Mouse (Mus musculus) cerebral cortex, adult 2 months (tissue): ENCODE measurements around the gene Hist1h4k.

Source experiments
- WGBS: fragments of 180-500 bp; shearing (Covaris S2); methylation state at CpG from one replicate; pipeline ENCODE4 v1.1.7; 2018; 5-methylcytosine and 5-hydroxymethylcytosine counted together

Gene Hist1h4k

DNA sequence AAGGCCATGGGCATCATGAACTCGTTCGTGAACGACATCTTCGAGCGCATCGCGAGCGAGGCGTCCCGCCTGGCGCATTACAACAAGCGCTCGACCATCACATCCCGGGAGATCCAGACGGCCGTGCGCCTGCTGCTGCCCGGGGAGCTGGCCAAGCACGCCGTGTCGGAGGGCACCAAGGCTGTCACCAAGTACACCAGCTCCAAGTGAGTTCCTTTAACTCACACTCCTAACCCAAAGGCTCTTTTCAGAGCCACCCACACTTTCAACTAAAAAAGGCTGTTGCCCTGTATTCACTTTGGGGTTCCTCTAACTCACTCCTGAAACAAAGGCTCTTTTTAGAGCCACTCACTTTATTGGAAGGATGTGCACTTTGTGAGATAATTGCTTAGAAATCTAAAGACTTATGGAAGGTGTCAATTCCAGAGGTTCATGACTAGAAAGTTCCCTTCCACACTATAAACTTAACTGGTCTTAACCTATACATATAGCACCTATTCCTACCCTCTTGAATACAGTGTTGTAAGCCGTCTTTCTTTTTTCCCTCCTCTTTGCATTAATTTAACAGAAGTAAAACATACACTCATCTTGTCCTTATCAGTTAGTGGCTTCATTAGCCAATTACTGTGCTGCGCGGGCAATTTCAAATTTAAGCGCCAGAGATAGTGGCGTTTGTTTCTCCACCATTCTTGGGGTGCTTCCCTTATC lies 4.1 kb upstream of the Hist1h4k start:
- under 1% methylated on average over 15 of the region's 26 CpGs for WGBS

DNA sequence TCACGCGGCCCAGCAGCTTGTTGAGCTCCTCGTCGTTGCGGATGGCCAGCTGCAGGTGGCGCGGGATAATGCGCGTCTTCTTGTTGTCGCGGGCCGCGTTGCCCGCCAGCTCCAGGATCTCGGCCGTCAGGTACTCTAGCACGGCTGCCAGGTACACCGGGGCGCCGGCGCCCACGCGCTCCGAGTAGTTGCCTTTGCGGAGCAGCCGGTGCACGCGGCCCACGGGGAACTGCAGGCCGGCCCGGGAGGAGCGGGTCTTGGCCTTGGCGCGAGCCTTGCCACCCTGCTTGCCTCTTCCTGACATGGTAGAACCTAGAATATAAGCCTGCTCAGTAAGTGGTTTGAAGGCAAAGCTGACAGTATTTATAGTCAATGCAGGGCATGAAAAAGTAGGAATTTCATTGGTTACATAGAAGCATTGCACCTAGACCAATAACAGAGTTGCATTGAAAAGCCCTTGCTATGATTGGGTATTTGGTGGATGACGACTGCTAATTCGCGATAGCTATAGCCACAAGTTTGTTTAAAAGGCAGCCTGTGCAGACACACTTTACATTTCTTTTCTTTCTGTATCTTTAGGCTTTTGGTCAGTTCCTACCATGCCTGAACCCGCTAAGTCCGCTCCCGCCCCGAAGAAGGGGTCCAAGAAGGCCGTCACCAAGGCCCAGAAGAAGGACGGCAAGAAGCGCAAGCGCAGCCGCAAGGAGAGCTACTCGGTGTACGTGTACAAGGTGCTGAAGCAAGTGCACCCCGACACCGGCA lies 3.4 kb upstream of the Hist1h4k start, which contains the start of the genes Hist1h2ak and Hist1h2bn:
Hist1h2ak (minus strand) TSS at position 304 of the 762 bp plus-strand sequence.
Hist1h2bn (plus strand) TSS at position 600 of the 762 bp plus-strand sequence.
- WGBS, result 1% methylated on average over 48 of the region's 50 CpGs

DNA sequence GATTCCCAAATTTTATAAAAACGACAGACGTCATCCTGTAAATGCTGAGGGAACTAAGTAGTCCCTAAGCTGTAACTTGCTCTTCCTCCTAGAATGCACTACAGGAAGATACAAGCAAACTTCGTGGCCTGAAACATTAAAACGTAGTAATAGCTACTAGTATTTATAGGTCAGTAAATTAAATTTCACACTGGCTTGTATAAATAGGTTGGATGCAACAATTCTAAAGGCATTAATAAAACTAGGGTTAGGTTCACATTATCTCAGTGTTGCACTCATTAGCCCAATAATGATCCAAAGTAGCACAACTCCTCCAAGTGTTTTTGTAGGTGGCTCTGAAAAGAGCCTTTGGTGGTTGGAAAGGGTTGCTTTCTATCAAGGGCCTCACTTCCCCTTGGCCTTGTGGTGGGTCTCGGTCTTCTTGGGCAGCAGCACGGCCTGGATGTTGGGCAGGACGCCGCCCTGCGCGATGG lies 2.8 kb upstream of the Hist1h4k start:
- 5% methylated on average over 10 of the region's 10 CpGs for WGBS

DNA sequence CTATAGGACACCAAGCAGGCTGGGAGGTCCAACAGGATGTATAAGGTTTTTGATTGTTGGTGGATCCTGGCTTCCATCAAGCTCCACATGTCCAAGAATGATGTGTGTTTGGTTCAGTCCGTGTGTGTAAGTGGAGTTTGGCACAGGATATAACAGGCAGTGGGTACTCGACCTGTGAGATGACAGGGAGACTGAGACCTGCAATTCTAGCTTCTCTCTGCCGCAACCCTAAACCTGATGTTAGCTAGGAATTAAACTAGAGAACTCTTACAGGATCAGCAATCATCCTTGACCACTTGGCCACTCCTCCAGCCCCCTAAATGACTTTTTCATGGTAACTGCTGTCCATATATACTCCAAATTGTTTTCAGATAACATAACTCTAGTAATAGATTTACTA lies 2.1 kb upstream of the Hist1h4k start:
- WGBS, result 49% methylated on average over 3 of the region's 3 CpGs

DNA sequence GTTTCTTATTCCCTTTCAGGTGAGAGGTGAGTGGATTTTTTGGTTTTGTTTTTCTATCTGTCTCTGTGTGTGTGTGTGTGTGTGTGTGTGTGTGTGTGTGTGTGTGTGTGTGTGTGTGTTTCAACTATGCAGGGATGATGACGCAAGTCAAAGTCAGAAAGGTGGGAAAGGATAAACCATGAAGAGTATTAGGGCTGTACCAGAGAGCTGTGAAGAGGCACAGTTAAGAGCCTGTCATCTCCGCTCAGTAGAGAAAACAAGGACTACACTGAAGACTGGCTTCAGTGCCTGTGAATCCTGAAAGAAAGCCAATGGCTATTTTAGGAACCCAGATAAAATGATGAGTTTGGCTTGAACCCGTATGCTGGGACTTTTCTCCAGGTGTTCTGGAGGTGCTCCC lies 1.5 kb upstream of the Hist1h4k start:
- 73% methylated on average over 3 of the region's 3 CpGs for WGBS

DNA sequence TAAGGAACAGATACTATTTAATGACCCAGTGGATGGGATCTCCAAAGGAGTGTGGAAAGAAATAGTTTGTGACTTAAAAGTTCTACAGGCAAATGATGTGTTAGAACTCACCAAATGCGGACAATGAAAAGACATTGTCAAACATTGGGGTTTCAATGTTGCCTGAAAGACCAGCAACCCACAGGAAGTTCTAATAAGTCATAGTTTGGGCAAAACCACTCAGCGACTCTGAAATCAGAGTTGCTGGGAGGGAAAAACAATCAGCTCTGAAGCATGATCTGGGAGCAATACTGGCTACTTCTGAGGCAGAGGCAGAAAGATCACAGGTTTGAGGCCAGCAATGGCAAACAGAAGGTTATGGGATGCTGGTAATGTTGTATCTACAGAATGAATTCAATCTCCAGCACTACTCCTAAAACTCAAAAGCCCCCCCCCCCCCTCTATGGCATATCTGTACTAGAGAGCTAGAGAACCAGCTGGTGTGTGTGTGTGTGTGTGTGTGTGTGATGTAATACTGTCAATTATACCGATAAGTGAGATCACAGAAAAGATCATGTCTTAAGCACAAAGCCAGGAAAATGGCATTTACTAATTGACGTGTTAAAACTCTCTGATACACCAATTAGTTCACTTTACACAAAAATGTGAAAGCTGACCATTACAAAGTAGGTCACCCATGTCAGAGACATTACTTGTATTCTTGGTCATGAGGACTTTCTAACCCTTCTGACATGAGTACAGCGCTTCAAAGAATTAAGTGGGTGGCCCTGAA lies 732 bp downstream of the Hist1h4k start:
- WGBS, result 12% methylated on average over 5 of the region's 5 CpGs

DNA sequence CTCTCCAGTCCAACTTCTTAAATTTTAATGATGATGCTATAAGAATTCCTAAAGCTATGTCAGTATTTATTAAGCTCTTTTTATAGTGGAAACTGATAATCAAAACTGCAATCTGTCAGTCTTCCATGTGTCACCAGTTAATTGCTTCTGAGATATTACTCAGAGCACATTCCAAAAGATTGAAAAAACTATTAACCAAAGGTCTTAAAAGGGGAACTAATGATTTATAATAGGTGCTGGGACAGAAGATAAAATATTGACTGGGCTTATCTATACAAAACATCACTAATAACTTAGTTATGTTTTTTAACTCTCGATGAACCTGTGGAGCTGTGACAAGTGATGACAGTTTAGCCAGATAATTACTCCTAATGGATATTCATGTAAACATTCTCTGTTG lies 5.3 kb downstream of the Hist1h4k start:
- WGBS, result 93% methylated on average over 1 of the region's 1 CpGs

DNA sequence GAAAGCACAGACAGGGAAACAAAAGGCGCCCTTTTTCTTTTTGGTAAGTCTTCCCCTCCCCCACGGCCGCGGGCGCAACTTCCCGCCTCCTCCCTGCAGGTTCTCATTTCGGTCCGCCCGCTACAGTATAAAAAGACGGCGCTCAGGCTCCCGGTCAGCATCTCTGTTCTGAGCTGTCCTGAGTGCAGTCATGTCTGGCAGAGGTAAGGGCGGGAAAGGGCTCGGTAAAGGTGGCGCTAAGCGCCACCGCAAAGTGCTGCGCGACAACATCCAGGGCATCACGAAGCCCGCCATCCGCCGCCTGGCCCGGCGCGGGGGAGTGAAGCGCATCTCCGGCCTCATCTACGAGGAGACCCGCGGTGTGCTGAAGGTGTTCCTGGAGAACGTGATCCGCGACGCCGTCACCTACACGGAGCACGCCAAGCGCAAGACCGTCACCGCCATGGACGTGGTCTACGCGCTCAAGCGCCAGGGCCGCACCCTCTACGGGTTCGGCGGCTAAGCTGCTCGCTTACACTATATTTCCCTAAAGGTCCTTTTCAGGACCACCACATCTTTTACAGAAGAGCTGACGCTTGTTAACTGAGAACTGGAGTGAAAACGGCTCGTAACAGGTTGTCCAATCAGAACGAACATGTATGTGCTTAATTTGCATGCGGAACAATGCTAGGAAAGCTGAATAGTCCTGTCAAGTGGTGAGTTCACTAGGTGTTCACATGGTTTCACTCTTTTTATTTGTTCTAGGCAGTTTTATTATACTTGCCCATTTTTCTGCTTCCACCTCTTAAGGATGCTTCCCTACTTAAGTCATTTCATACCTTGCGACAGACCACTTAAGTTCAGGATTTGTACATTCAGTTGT lies 15.2 kb downstream of the Hist1h4k start, which contains the start of gene Hist1h4j:
Hist1h4j (plus strand) TSS at position 159 of the 862 bp plus-strand sequence.
- under 1% methylated on average over 51 of the region's 56 CpGs for WGBS

DNA sequence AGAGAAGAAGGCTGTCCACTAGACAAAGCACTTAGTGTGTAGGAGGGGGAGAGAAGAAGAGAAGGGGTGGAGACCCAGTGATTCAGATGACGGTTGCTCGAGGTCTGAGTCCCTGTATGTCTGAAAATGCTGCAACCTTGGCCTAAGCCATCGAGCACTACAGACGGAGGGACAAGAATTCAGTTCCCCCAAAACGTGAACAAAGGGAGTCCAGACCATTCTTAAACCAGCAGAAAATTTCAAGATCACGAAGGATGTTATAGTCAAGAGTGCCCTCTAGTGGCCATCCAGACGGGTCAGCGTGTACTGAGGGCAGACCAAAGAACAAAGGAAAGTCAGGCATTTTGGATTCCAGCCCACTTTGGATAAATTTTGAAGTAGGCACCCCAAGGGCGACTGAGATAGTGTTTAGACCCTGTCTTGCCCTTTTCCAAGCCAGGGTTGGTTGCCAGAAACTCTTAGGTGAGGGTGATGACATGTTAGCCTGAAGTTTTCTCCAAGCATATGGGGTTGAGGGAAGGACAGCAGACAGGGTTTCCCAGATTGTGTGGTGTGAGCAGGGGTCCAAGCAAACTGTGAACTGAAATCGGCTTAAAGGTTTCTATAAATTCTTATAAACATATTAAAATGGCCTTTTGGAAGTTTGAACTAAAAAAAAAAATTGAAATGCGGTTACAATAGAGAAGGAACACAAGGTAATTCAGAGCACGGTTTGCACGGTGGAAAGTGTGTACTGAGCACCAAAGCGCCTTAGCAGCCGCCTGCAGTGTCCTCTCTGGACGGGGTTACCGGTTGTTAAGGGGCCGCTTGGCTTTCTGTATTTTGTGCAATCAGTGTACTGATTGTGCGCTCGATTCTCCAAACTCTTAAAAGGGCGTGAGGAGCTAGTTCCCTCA lies 16.0 kb downstream of the Hist1h4k start:
- WGBS, result under 1% methylated on average over 21 of the region's 21 CpGs

DNA sequence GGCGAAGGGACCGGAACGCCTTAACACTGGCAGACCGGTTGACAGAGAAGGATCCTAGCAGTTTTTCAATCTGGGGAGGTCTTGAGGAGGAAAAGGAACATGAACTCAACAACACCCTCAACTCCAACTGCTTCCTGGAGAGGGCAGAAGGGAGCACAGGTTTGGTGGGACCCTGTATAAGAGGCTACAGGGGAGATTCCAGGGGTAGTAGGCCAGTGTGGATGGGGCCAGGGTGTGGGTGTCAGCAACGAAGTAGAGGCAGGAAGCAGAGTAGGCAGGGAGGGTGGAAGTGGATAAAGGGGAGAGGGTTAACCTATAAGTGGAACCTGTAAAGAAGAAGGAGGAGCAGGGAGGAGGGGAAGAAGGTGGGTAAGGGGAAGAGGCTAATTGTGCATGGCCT lies 16.8 kb downstream of the Hist1h4k start:
- 68% methylated on average over 5 of the region's 5 CpGs for WGBS

DNA sequence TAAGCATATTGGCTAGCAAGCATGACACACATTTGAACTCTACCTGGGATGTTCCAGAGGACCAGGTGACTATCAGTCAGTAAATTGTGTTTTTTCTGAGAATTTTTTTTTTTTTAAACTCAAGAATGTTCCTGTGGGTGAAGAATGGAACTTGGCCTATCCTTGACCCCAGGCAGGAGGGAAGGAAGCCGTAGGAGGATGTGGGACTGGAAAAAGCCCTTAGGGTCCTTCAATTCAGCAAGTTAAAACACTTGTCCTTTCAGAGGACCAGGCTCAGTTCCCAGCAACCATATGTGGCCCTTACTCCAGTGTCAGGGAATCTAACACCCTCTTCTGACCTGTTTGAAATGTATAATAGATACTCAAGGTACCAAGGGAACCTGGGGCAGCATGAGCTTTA lies 20.8 kb downstream of the Hist1h4k start:
- WGBS, result 81% methylated on average over 1 of the region's 1 CpGs

DNA sequence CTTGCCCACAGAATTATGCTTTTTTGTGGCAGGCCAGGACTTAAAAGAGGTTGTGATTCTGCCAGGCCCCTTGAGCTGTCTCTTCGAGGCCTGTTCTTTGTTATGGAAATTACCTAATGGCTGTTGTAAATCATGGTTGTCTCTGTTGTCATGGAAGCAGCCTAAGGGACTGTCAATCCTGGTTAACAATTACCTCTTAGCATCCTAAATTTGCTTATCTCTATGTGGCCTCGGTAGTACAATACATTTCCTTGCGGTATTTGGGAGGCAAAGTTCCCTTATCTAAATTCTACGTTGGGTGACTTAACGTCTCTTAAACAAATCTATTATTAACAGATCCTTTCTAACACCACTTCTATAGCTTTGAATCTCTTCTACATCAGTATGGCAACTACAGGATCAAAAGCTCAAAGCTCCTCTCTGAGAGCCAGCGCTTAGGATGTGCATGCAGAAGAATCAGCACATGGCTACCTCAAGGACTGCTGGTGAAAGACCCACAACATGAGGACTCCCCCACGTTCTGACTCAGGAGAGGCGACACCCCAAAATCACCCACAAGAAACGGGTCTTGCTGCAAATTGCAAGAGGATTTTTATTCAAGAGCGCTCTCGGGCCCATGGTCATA lies 22.2 kb downstream of the Hist1h4k start:
- 65% methylated on average over 11 of the region's 11 CpGs for WGBS

DNA sequence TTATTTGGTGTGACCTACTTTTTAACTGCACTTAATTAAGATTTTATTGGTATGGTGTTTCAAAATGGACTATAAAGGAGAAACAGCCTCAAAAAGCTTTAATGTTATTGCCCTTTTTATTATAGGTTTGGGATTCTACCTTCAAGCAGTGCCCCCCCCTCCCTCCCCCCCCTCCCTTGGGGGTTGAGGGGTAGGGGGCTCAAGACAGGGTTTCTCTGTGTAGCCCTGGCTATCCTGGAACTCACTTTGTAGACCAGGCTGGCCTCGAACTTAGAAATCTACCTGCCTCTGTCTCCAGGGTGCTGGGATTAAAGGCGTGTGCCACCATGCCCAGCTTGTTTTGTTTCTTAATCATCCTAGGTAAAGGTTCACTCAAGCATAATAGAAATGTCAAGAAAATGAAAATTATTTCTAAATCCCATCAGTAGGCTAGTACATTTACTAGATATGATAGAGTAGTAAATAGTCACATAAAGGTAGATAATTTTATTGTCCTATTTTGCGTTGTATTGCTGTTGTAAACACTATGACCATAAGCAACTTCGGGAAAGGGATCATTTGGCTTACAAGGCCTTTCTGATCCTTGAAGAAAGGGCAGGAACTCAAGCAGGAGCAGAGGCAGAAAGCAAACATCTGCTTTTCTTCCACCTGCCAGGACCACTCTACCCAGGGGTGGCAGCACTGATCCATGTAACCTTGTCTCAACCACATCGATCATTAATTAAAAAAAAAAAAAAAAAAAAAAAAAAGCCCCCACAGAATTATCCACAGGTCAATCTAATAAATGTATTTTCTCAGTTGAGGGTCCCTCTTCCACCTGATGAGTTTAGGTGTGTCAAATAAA lies 27.1 kb downstream of the Hist1h4k start:
- 39% methylated on average over 5 of the region's 5 CpGs for WGBS

DNA sequence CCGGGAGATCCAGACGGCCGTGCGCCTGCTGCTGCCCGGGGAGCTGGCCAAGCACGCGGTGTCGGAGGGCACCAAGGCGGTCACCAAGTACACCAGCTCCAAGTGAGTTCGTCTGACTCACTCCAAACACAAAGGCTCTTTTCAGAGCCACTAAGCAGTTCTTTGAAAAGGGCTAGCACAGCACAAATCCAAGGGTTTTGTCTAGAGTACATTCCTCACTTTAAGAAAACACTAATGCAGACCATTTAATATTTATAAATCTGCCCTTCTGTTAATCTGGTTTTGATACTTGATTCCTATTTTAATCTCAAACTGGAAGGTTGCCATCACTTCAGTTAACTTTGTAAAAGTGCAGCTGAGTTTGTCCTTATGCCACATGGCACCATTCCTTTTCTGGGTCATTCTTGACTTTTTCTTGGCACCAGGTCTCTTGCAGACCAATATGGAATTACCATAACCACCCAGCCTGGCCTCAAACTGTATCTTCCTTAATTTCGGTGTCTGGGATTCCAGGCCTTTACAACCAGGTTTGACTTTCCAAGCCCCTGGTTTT lies 27.9 kb downstream of the Hist1h4k start:
- WGBS, result 4% methylated on average over 11 of the region's 11 CpGs

DNA sequence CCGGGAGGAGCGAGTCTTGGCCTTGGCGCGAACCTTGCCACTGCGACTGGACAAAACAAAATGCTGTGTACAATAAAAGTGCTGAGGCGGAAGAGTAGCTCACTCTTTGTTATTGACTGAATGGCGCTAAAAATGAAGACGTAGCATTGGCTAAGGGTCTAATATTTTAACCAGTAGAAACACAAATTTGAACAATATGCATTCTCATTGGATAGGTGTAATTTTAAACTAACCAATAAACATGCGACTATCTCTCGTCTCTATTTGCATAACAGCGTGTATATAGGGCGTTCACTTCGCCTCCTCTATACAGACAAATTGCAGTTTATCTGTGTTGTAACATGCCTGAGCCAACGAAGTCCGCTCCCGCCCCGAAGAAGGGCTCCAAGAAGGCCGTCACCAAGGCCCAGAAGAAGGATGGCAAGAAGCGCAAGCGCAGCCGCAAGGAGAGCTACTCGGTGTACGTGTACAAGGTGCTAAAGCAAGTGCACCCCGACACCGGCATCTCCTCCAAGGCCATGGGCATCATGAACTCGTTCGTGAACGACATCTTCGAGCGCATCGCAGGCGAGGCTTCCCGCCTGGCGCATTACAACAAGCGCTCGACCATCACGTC lies 28.4 kb downstream of the Hist1h4k start, which contains the start of gene Hist1h2bm:
Hist1h2bm (plus strand) TSS at position 288 of the 616 bp plus-strand sequence.
- WGBS, result under 1% methylated on average over 37 of the region's 37 CpGs

DNA sequence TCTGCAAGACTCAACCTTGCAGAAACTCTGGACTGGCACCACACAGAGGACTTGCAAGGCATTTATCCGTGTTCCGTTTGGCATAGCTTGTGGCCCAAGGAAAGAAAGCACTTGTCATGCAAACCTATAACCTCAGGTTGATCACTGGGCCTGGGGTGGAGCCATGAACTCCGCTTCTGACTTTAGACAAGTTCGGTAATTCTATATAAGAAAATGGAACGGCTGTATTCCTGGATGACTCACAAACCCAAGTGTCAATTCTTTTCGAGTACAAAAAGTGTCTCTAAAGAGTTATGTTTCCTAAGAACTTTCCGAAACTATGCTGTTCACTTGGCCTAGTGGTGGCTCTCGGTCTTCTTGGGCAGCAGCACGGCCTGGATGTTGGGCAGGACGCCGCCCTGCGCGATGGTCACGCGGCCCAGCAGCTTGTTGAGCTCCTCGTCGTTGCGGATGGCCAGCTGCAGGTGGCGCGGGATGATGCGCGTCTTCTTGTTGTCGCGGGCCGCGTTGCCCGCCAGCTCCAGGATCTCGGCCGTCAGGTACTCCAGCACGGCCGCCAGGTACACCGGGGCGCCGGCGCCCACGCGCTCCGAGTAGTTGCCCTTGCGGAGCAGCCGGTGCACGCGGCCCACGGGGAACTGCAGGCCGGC lies 29.1 kb downstream of the Hist1h4k start:
- WGBS, result 3% methylated on average over 24 of the region's 44 CpGs

DNA sequence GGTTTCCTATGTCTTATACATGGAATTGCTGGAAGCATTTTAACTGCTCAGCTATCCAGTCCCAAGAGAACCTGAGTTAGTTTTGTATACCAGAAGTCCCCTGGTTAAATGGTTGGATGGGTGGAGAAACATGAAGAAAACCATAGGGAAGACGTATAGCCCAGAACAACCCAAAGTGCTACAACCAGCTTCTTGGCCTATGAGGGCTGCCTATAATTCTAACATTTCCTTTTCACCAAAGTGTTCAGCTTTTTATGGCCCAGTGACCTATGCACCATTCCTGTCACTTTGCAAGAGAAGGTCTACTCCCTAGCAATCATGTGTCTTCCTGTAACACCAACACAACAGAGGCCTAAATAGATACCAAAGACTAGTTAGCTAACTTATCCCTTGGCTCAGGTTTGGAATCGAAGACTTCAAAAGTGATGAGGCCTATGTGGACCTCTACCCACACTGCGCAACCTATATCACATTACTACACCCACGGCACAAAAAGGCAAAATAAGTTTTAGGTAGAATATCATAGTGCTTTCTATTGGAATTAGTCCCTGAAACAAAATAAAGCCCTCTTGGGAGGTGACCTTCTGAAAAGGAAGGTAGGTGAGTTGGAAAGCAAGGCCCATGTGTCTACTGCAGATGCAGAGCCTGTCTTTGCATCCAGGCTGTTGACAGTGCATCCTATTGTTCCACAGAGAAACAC lies 31.8 kb downstream of the Hist1h4k start:
- WGBS, result 80% methylated on average over 4 of the region's 4 CpGs
